Mouse (Mus musculus): Measurements from ENCODE around the gene Plac1.
A peak's percentile ranks its signal among the peaks of the same experiment; 100 is the strongest.
"Not testable (repeated sequence)": the region's sequence is repeated elsewhere in the genome, so short reads cannot be mapped to it uniquely, and the experiment has no call there.

Gene Plac1

DNA sequence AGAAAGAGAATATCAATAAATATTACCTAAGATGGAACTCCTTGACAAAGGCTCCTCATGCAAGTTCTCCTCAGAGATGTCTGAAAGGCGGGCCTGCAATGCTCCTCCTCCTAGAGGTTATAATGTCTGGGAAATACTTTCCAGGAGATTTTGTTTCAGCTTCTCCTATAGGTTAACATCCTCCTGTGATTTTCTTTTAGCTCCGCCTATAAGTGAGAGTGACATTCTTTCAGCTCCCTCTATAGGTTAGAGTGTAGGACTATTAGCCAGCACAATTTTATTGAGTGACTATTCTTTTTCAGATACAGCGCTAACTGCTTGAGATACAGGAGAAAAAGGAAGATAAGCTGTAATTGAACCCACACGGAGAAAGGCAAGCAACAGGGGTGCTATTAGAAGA, at the start of gene Plac1:
Gene Plac1, minus strand, starts transcription at position 101 of the 400 bp plus-strand sequence.
- DNase-seq (ENCODE audit: low spot score): no peak

- no peak for DNase-seq (ENCODE audit: low spot score)
Observed at GRCm38 (mm10) chrX:53287924-53288323, 48.0 kb upstream of the Plac1 start.

- no peak for DNase-seq (ENCODE audit: low spot score)
Observed at GRCm38 (mm10) chrX:53273124-53273523, 33.2 kb upstream of the Plac1 start, which contains the start of gene Fam122c. TSS of gene Fam122c (plus strand) at chrX:53273424.

DNA sequence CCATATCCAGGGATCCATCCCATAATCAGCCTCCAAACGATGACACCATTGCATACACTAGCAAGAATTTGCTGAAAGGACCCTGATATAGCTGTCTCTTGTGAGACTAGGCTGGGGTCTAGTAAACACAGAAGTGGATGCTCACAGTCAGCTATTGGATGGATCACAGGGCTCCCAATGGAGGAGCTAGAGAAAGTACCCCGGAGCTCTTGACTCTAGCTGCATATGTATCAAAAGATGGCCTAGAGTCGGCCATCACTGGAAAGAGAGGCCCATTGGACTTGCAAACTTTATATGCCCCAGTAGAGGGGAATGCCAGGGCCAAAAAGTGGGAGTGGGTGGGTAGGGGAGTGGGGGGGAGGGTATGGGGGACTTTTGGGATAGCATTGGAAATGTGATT, 31.7 kb upstream of the Plac1 start:
- DNase-seq (ENCODE audit: low spot score): not testable (repeated sequence)

DNA sequence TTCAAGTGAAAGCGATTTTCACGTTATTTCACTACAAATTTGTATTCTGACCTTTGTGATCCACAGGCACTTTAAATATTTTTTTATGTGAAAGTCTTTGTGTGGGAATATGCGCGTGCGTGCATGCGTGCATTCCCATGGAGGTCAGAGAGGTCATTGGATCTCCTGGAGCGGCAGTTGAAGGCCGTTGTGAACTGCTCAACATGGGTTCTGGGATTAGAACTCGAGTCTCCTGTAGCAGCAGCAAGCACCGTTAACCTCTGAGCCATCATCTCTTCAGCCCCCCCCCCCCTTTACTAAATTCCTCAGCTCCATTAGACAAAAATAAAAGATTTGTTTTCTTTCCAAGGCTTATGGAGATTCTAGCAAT, 30.1 kb upstream of the Plac1 start:
- DNase-seq (ENCODE audit: low spot score): no peak

- DNase-seq (ENCODE audit: low spot score): peak; percentile 84
Observed at GRCm38 (mm10) chrX:53269289-53270062, 29.6 kb upstream of the Plac1 start, which contains the start of gene Fam122b. TSS of gene Fam122b (minus strand) at chrX:53269805.

GRCm38 (mm10) chrX:53268856-53269255, 28.9 kb upstream of the Plac1 start:
- peak; percentile 17 for DNase-seq (ENCODE audit: low spot score)

- DNase-seq (ENCODE audit: low spot score): no peak
Observed at GRCm38 (mm10) chrX:53266186-53266585, 26.3 kb upstream of the Plac1 start.

DNA sequence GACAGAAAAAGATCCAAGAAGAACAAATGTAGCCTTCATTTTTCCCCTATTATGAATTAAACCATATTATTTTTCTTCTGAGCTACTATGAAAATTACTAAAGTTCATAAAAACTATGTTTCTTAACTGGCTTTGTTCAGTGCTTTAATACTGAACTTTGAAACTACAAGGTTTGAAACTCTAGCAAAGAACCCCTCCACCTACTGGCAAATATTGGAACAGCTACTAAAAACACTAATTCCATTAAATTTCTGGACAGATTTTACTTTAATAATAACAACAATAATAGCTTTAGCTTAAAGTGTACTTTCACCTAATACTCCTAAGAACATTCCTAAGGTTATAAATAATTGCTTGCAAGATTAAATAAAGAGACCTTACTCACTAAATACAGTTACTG, 15.3 kb upstream of the Plac1 start:
- no peak for DNase-seq (ENCODE audit: low spot score)

DNA sequence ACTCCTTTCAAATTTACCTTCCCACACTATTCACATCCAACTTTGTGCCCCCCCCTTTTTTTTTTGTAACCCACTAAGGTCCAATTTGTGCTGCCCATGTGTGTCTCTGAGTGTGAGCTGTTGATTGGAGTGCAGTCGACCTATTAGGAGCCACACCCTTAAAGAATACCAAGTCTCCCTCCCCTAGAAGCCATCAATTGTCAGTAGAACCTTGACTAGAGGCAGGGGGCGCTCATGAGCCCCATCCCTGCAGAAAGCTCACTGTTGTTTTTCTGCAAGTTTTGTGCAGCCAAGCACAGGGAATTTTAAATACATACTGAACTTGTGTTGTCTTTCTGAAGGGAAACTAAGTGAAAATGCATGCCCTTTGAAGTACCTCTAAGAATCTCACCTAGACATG, 1.9 kb downstream of the Plac1 start:
- DNase-seq (ENCODE audit: low spot score): no peak

- DNase-seq (ENCODE audit: low spot score): no peak
Observed at GRCm38 (mm10) chrX:53236404-53236803, 3.5 kb downstream of the Plac1 start.

- no peak for DNase-seq (ENCODE audit: low spot score)
Observed at GRCm38 (mm10) chrX:53233689-53234088, 6.2 kb downstream of the Plac1 start.

DNA sequence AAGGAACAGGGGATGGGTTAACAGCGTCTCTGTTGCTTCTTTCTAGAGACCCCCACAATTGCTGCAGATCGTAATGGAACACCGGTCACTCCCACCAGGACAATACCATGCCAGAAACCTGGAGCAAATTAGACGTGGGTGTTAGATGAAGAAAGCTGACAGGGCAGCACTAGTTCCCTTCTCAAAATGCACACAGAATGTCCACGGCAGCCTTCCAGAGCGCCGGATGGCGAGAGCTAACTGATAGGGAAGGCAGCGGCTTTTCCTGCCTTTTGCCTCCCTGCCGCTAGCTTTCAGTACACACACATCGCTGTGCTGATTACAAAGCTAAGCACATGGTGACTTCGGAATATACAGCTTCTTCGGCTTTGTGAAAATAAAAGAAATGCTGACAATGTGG, 7.9 kb downstream of the Plac1 start:
- DNase-seq (ENCODE audit: low spot score): no peak

DNA sequence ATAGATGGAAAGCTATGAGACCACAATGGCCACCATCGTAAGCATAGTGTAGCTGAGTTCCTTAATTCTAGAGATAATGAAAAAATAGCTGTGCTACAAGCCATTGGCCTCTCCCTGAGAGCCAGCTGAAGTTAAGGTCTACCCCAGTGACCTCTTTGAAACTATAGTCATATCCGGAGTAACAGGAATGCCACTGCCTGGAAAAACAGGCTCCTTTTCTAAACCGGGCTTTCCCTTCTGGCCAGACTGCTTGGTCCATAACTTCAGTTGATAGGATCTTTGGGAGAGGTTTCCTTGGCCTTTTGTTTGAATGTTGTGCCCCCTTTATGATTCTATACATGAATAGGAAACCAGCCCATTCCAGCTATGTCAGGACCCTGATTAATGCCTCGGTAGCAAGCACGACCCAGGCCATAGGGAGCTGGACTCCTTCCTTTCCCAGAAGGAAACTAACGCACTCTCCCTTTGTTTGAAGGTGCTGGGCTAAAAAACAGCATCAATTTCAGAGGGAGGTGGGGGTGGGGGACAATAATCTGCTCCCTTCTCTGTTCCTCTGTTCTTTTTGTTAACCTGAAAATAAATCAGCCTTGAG, 15.5 kb downstream of the Plac1 start:
- DNase-seq (ENCODE audit: low spot score): no peak

GRCm38 (mm10) chrX:53220855-53221254, 19.1 kb downstream of the Plac1 start:
- no peak for DNase-seq (ENCODE audit: low spot score)

- DNase-seq (ENCODE audit: low spot score): no peak
Observed at GRCm38 (mm10) chrX:53214557-53215229, 25.2 kb downstream of the Plac1 start.

DNA sequence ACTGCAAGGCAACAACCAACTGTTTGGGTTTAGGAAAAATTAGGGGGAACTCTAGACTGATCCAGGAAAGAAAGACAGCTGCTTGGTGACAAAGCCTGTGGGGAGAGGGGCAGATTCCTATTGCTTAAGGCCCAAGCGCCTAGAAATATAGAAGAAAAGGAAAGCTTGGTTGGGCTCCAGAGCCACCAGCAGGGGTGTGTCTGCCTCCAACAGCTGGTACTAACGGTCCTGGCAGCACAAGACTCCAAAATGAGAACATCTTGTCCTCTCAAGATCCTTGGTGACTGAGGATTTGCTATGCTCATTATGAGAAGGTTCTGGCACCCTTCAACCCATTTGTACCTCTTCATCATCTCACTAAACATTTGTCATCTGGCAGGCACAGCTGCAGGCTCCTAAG, 26.1 kb downstream of the Plac1 start:
- no peak for DNase-seq (ENCODE audit: low spot score)

- DNase-seq (ENCODE audit: low spot score): no peak
Observed at GRCm38 (mm10) chrX:53212485-53212884, 27.4 kb downstream of the Plac1 start.

DNA sequence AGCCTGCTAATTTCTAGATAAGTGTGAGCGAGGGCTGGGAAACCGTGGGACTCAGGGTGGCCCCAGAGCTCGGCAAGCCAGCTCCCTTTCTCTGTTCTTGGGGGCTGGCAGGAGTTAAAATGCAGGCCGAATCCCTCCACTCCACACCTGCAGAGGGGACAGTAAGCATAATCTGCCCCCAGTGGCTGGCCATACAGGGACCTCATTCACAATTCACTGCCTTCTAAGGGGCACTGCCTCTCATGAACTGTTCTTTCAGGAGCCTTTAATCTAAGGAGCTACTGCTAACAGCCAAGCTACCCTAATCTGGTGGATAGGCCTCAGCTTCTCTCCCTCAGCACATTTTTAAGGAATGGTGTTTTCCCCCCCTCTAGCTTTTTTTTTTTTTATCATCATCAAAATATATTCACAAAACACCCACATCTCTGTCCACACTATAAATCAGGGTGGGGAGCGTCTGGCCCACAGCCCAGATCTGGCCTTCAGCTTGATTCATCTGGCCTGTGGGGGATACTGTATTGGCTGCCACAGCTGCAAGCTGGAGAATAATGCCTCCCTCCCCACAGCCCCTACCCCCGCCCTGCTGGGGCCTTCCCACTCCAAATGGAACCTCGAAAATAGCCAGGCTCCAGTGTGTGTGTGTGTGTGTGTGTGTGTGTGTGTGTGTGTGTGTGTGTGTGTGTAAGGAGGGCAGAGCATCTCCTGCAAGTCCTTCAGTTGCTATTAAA, 28.0 kb downstream of the Plac1 start:
- no peak for DNase-seq (ENCODE audit: low spot score)

GRCm38 (mm10) chrX:53209431-53209830, 30.5 kb downstream of the Plac1 start:
- no peak for DNase-seq (ENCODE audit: low spot score)

DNA sequence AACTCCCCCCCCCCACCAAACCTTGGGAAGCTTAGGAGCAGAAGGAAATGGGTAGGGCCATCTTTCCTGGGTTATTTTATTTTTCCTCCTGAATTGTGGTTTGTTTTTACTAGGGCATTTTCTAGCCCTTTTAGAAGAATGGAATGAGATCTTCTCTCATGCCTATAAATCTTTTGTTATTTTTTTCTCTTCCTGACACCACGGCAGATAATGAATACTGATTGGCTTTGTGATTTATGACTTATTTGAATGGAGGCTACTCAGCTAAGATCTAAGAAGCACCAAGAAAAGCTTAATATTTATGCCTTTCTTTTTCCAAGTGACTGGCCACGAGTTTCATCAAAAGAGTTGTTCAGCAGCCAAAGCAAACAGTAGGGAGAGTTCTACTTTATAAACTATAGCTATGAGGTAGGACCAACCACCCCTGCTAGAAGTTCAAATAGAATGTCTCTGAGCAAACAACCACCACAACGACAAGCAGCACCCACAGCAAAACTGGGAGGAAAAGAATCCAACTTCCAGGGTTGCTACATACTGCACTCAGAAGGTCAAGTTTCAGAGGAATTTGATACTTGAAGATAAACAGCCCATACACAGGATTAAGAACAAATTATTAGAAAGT, 35.1 kb downstream of the Plac1 start:
- no peak for DNase-seq (ENCODE audit: low spot score)

DNA sequence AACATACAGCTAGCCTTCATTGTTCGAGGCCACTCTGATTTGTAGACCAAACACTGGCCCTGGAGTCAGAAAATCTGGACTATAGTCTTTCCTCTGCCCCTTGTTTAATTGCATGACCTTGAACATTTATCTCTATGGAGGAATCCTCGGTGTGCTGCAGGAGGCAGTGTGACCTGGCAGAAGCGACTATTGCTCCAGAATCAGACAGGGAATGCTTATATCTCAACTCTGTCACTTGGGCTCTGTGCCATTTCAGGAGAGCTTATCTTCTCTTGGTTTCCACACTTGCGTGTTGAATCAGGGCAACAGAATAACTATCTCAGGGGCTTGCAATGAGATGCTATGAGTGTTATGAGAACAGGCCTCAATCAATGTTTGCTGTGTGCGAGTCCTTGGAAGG, 38.3 kb downstream of the Plac1 start:
- no peak for DNase-seq (ENCODE audit: low spot score)
